Mouse (Mus musculus) embryonic facial prominence, embryonic 11.5 days (tissue): Measurements from ENCODE around the gene Klc1. TPM values are rescaled to one million over a fixed set of nuclear protein-coding genes. Genes with fewer than 3 reads are reported as not detected.

Experiments
- ATAC-seq: fragments of 200-750 bp; cut with Nextera tagmentation; replicated peaks from 2 replicates; pipeline ENCODE4 v1.8.0; 2017; ENCODE audit warnings: low read depth; ENCODE audit not compliant: insufficient number of reproducible peaks, low FRiP score, low TSS enrichment
- DNase-seq: peaks from one replicate; pipeline ENCODE4 v3.0.0-alpha.2; 2015; ENCODE audit warnings: low spot score
- H3K27ac ChIP-seq: fragments of 300-500 bp; sonication (generic); replicated peaks from 2 replicates; pipeline ENCODE4 v1.5.1; 2014; ENCODE audit warnings: mild to moderate bottlenecking, low read depth, low read length, control low read depth
- H3K27me3 ChIP-seq: fragments of 300-500 bp; sonication (generic); 2 replicates; pipeline ENCODE4 v1.6.1; 2014; ENCODE audit warnings: mild to moderate bottlenecking, low read length, moderate library complexity, mixed read lengths; ENCODE audit not compliant: control insufficient read depth, insufficient read depth
- H3K36me3 ChIP-seq: fragments of 300-500 bp; sonication (generic); replicated peaks from 2 replicates; pipeline ENCODE4 v1.6.1; 2014; ENCODE audit warnings: low read depth, mild to moderate bottlenecking, low read length, moderate library complexity, mixed read lengths; ENCODE audit not compliant: control insufficient read depth, insufficient read depth
- H3K4me1 ChIP-seq: fragments of 300-500 bp; sonication (generic); 2 replicates; pipeline ENCODE4 v1.6.1; 2014; ENCODE audit warnings: low read length, mixed read lengths; ENCODE audit not compliant: control insufficient read depth, insufficient read depth
- H3K4me2 ChIP-seq: fragments of 300-500 bp; sonication (generic); 2 replicates; pipeline ENCODE4 v1.6.1; 2014; ENCODE audit warnings: low read depth, mild to moderate bottlenecking, control low read depth, low read length, moderate library complexity
- H3K4me3 ChIP-seq: fragments of 300-500 bp; sonication (generic); 2 replicates; pipeline ENCODE4 v1.5.1; 2014; ENCODE audit warnings: low read depth, low read length, control low read depth
- H3K9ac ChIP-seq: fragments of 300-500 bp; sonication (generic); replicated peaks from 2 replicates; pipeline ENCODE4 v1.6.1; 2014; ENCODE audit warnings: mild to moderate bottlenecking, control low read depth, low read length
- H3K9me3 ChIP-seq: fragments of 300-500 bp; sonication (generic); replicated peaks from 2 replicates; pipeline ENCODE4 v1.6.1; 2016; ENCODE audit warnings: mild to moderate bottlenecking, low read length, inconsistent platforms, mixed read lengths; ENCODE audit not compliant: control insufficient read depth
- WGBS: fragments of 180-500 bp; shearing (Covaris S2); extraction: QIAGEN DNeasy Blood & Tissue Kit; methylation state at CpG from one replicate; pipeline ENCODE4 v1.1.7; 2014; 5-methylcytosine and 5-hydroxymethylcytosine counted together
- polyA plus RNA-seq: library from polyadenylated mRNA; unstranded; fragments of >200 nt; fragmentation: Nextera tagmentation; extraction: Ambion mirVana; gene quantifications from 2 replicates; pipeline ENCODE4 v1.2.1, GENCODE M21; 2014

The Klc1 gene
- polyA plus RNA-seq, 1 experiment from 2014 or later = 132 TPM

DNA sequence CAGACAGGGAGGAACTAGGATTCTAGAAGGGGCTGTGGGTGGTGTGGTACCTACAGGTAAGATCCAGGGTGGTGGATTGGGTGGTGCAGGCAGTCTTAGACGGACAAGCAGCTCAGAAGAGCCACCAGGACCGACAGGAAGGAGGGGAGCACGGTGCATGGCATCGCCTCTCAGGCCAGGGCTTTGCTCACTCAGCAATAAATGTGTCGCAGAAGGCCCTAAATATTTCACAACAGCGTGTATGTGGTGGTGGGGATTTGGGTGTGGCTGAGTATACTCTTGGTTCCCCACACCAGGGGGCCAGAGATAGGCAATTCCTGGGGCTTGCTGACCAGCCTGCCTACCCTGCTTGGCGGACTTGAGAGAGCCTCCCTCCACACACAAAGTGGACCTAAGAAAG, 62.1 kb downstream of the Klc1 start:
- Histone ChIP-seq H3K9me3 (no peaks in the 10 kb centered on the region), H3K36me3 (no peaks in the 10 kb centered on the region; the same call in none of the 2 replicates), H3K27me3 (no peaks in the 10 kb centered on the region), H3K4me3 (no peak overlapping the region), H3K9ac (no peak overlapping the region), H3K4me2 (no peak overlapping the region), H3K4me1 (no peaks in the 10 kb centered on the region; the same call in 1 of the 2 replicates), H3K27ac (no peak overlapping the region)
- 89% methylated on average over 7 of the region's 7 CpGs for WGBS
- DNase-seq (no peak), ATAC-seq (no peak)

DNA sequence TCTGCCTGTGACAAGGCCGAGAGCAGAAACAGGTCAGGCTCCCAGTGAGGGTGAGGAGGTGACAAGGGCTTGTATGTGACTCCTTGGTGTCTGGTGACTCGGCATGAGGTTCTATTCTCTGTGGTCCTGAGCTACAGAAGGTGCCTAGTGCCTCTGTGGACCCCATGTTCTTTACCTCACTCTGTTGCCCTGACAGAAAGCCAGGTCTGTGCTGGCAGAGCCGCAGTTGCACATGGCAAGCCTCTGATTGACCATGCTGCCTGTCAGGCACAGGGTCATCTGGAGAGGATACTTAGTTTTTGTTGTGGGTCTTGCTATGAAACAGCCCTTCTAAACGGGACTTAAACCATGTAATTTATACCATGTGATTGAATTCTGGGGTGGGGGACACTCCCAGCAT, 63.3 kb downstream of the Klc1 start:
- DNase-seq (no peak), ATAC-seq (no peak)
- Histone ChIP-seq H3K4me1 (no peaks in the 10 kb centered on the region), H3K27ac (no peak overlapping the region), H3K4me3 (no peak overlapping the region), H3K36me3 (no peaks in the 10 kb centered on the region; the same call in none of the 2 replicates), H3K9ac (no peak overlapping the region), H3K4me2 (no peak overlapping the region), H3K27me3 (no peaks in the 10 kb centered on the region), H3K9me3 (no peaks in the 10 kb centered on the region)
- WGBS = 73% methylated on average over 4 of the region's 4 CpGs

DNA sequence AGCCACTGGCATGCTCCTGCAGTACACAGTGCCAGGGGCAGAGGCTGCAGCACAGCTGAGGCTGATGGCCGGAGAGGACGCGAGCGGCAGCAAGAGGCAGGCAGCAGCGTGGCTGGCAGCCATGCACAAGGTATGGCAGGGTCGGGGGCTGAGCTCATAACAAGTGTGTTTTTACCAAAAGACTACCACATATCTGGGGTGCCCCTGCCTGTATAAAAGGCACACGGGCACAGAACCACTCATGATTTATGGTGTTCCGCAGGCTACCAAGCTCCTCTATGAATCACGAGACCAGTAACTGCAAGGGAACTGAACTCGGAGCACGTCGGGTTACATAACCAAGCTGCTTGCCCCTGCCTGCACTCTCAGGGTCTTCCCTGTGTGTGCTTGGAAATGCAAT, 68.9 kb downstream of the Klc1 start:
- H3K36me3 ChIP-seq = peaks cover 3% of the 10 kb centered on the region
- no peak overlapping the region for H3K4me3 ChIP-seq
- H3K9ac ChIP-seq = no peak overlapping the region
- no peaks in the 10 kb centered on the region for H3K9me3 ChIP-seq
- no peak overlapping the region for H3K4me2 ChIP-seq
- ATAC-seq = no peak
- H3K4me1 ChIP-seq = no peaks in the 10 kb centered on the region
- no peaks in the 10 kb centered on the region for H3K27me3 ChIP-seq
- 93% methylated on average over 12 of the region's 12 CpGs for WGBS
- no peak for DNase-seq
- no peak overlapping the region for H3K27ac ChIP-seq

DNA sequence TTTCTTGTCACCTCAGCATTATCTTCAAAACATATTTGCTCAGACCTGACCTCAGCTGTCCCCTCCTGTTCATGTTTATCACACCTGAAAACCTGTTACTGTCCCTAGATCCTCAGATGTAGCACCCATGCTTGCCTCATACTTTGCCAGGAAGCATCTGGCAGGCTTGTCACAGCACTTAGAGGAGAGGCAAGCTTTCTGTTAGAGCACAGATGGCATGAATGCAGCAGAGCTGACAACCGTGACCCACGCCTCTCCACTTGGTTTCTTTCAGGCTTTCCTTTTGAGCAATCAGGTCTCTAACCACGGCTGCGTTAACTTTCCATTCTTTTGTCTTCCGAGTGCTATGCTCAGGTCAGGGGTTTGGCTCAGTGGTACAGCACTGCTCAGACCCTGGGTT, 70.8 kb downstream of the Klc1 start:
- ATAC-seq (no peak), DNase-seq (no peak)
- Histone ChIP-seq H3K27me3 (no peaks in the 10 kb centered on the region), H3K27ac (no peak overlapping the region), H3K9me3 (no peaks in the 10 kb centered on the region), H3K4me1 (no peaks in the 10 kb centered on the region), H3K4me3 (no peak overlapping the region), H3K4me2 (no peak overlapping the region), H3K36me3 (peaks cover 3% of the 10 kb centered on the region), H3K9ac (no peak overlapping the region)
- WGBS = 80% methylated on average over 5 of the region's 5 CpGs

DNA sequence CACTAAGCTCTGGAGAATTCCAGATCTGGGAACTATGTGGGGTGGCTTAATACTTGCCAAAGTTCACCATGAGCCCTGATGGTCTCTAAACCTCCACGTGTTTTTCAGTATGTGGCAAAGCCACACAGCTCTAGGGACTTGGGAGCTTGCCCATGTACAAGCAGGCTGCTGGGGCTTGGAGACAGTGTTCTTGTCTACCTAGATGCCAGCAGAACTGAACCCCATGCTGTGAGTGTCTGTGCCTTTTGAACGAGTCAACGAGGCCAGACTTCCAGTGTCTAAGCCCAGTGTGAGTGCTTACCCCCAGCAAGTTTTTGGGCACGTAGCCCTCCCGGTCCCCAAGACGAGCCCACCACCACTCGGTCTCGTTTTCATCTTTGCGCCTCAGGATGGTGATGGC, 71.3 kb downstream of the Klc1 start:
- H3K27me3 ChIP-seq = no peaks in the 10 kb centered on the region
- H3K27ac ChIP-seq = no peak overlapping the region
- peaks cover 3% of the 10 kb centered on the region for H3K36me3 ChIP-seq
- DNase-seq (no peak), ATAC-seq (no peak)
- no peaks in the 10 kb centered on the region for H3K4me1 ChIP-seq
- WGBS = 91% methylated on average over 9 of the region's 9 CpGs
- no peaks in the 10 kb centered on the region for H3K9me3 ChIP-seq
- no peak overlapping the region for H3K4me2 ChIP-seq
- H3K4me3 ChIP-seq = no peak overlapping the region
- no peak overlapping the region for H3K9ac ChIP-seq

DNA sequence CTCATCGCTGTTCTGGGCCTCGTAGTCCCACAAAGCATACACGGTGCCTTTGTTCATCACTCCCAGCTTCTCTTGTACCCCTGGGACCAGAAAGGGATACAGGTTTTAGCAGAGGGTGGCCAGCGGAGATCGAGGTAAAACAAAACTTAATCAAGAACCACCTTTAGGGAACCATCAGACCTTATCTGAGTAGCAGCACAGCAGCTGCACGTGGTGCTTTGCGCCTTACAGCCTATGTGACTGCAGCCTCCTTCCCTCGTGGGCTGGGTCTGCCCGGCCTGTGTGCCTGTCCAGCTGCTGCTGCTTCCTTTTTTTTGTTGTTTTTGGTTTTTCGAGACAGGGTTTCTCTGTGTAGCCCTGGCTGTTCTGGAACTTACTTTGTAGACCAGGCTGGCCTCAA, 71.7 kb downstream of the Klc1 start:
- H3K4me2 ChIP-seq = no peak overlapping the region
- no peaks in the 10 kb centered on the region for H3K9me3 ChIP-seq
- no peaks in the 10 kb centered on the region for H3K27me3 ChIP-seq
- H3K9ac ChIP-seq = no peak overlapping the region
- no peak overlapping the region for H3K27ac ChIP-seq
- H3K36me3 ChIP-seq = peaks cover 3% of the 10 kb centered on the region
- no peak for ATAC-seq
- no peak overlapping the region for H3K4me3 ChIP-seq
- WGBS = 88% methylated on average over 10 of the region's 10 CpGs
- DNase-seq = no peak
- H3K4me1 ChIP-seq = no peaks in the 10 kb centered on the region

DNA sequence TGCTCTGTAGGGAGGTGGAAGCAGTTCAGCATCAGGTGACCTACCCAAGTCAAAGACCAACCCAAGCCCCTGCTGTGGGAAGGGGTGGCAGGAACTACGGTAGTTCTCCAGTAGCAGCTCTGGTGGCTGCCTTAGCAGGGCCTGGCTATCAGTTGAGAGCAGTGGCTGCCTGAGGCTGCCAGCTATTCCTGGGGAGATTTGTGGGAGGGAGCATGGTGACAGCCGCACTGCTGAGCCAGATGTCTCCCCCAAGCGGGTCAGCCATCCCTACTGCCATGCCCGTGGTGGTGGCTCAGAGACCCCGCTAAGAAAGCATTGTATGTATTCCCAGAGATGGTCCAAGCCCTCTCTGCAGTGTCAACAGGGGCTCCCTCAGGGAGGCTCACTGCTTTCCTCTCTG, 74.0 kb downstream of the Klc1 start:
- no peak for ATAC-seq
- Histone ChIP-seq H3K4me1 (no peaks in the 10 kb centered on the region), H3K4me3 (no peak overlapping the region), H3K27ac (no peak overlapping the region), H3K9ac (no peak overlapping the region), H3K36me3 (peaks cover 3% of the 10 kb centered on the region), H3K9me3 (no peaks in the 10 kb centered on the region), H3K4me2 (no peak overlapping the region), H3K27me3 (no peaks in the 10 kb centered on the region)
- 74% methylated on average over 5 of the region's 5 CpGs for WGBS
- no peak for DNase-seq

DNA sequence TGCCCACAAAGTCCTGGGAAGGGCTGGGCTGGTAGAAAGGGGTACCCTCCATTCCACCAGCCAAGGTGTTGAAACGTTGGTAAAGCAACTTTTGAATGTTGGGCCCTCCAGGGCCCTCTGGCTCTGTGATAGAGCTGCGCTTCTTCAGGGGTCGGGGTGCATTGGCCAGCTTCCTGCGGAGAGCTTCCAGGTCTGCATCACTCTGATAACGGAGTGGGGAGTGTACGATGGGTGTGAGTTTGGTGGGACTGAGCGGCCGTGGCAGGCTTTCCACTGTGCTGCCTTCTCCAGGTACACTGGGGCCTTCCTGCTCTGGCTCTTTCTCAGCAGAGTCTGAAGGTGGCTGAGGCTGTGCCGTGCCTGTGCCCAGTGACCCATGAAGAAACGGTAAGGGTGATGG, 74.8 kb downstream of the Klc1 start:
- Histone ChIP-seq H3K9me3 (no peaks in the 10 kb centered on the region), H3K9ac (no peak overlapping the region), H3K27me3 (no peaks in the 10 kb centered on the region), H3K4me2 (no peak overlapping the region), H3K27ac (no peak overlapping the region), H3K36me3 (peaks cover under 1% of the 10 kb centered on the region), H3K4me1 (no peaks in the 10 kb centered on the region), H3K4me3 (no peak overlapping the region)
- 86% methylated on average over 10 of the region's 10 CpGs for WGBS
- ATAC-seq (no peak), DNase-seq (no peak)
